Mouse (Mus musculus): ENCODE results near the gene Kif2a. TPM values are rescaled to one million over a fixed set of nuclear protein-coding genes. Genes with fewer than 3 reads are reported as not detected.
"Not testable (repeated sequence)": the region's sequence is repeated elsewhere in the genome, so short reads cannot be mapped to it uniquely, and the experiment has no call there.

Gene Kif2a
- polyA plus RNA-seq, 1 experiment from 2014 or later, result 50.5 TPM

DNA sequence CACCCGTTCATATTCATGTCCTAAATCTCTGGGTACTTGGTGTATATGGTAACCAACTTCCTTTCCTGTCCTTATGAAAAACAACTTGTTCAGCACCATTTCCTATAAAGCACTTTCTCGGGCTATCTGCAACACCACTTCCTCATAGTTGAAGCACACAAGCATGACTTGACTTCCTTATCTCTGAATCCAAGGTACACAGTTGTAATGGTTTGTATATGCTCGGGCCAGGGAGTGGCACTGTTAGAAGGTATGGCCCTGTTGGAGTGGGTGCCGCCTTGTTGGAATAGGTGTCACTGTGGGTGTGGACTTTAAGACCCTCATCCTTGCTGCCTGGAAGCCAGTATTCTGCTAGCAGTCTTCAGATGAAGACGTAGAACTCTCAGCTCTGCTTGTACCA lies 23.3 kb downstream of the Kif2a start:
- WGBS, result 92% methylated on average over 5 of the region's 5 CpGs
- ATAC-seq (ENCODE audit: low FRiP score, low TSS enrichment) (no peak), DNase-seq (no peak)
- H3K27ac ChIP-seq (replicated peaks; ENCODE audit: low read depth, low read length), result no peak overlapping the region
- H3K36me3 ChIP-seq (ENCODE audit: control insufficient read depth, insufficient read depth, low read length), result no peaks in the 10 kb centered on the region
- no peak overlapping the region for H3K4me2 ChIP-seq (ENCODE audit: low read length)
- no peak overlapping the region for H3K4me3 ChIP-seq (replicated peaks; ENCODE audit: low read depth, low read length)
- no peaks in the 10 kb centered on the region for H3K4me1 ChIP-seq (ENCODE audit: control insufficient read depth, insufficient read depth, low read length)
- no peaks in the 10 kb centered on the region for H3K9me3 ChIP-seq (ENCODE audit: control insufficient read depth, low read length)
- H3K9ac ChIP-seq (replicated peaks; ENCODE audit: low read length), result no peak overlapping the region
- H3K27me3 ChIP-seq (ENCODE audit: control insufficient read depth, insufficient read depth, low read length), result no peaks in the 10 kb centered on the region

DNA sequence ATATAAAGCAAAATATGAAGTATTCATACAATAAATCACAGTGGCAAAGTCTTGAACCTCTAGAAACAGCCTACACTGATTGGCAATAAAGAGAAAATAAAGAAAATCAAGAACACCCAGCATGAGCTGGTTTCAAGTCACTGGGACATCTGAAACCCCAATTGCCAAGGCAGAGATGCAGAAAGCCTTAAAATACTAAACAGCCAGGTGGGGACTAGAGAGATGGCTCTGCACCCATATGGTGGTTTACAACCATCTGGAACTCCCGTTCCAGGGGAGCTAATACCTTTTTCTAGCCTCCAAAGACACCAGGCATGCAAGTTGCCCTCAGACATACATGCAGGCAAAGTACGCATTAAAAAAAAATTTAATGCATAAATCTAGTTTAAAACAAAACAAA lies 23.9 kb downstream of the Kif2a start:
- Histone ChIP-seq H3K36me3 (ENCODE audit: control insufficient read depth, insufficient read depth, low read length) (0 out of 2 replicates have a peak, but pooled peaks cover 3% of the 10 kb centered on the region), H3K4me2 (ENCODE audit: low read length) (no peak overlapping the region), H3K4me1 (ENCODE audit: control insufficient read depth, insufficient read depth, low read length) (no peaks in the 10 kb centered on the region), H3K27me3 (ENCODE audit: control insufficient read depth, insufficient read depth, low read length) (no peaks in the 10 kb centered on the region), H3K27ac (replicated peaks; ENCODE audit: low read depth, low read length) (no peak overlapping the region), H3K9me3 (ENCODE audit: control insufficient read depth, low read length) (no peaks in the 10 kb centered on the region), H3K9ac (replicated peaks; ENCODE audit: low read length) (no peak overlapping the region), H3K4me3 (replicated peaks; ENCODE audit: low read depth, low read length) (no peak overlapping the region)
- WGBS, result 96% methylated on average over 2 of the region's 2 CpGs
- DNase-seq, result no peak
- ATAC-seq (ENCODE audit: low FRiP score, low TSS enrichment), result no peak

- not testable (repeated sequence) for H3K36me3 ChIP-seq (ENCODE audit: control insufficient read depth, insufficient read depth, low read length); H3K4me3 ChIP-seq (replicated peaks; ENCODE audit: low read depth, low read length); H3K9me3 ChIP-seq (ENCODE audit: control insufficient read depth, low read length); H3K4me2 ChIP-seq (ENCODE audit: low read length); H3K27me3 ChIP-seq (ENCODE audit: control insufficient read depth, insufficient read depth, low read length); ATAC-seq (ENCODE audit: low FRiP score, low TSS enrichment); H3K4me1 ChIP-seq (ENCODE audit: control insufficient read depth, insufficient read depth, low read length); H3K27ac ChIP-seq (replicated peaks; ENCODE audit: low read depth, low read length); H3K9ac ChIP-seq (replicated peaks; ENCODE audit: low read length); DNase-seq
- 97% methylated on average over 3 of the region's 4 CpGs for WGBS
These were observed 24.4 kb downstream of the Kif2a start for GRCm38 (mm10) chr13:106997557-106997956.

DNA sequence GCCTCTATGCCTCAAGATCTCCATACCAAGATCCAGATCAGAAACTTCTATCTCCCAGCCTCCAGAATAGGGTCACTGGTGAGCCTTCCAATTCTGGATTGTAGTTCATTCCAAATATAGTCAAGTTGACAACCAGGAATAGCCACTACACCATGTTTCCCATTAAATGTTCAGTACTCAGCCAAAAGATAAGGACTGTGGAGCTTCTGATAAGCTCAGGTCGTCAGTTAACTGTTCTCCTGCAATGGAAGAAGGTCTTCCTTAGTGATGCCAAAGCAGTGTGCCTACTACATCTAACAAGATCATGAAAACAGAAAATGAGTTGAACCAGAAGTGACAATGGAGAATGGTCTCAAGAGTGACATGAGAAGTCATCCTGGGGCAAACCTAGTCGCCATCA lies 25.0 kb downstream of the Kif2a start:
- 92% methylated on average over 2 of the region's 2 CpGs for WGBS
- peaks cover 14% of the 10 kb centered on the region for H3K36me3 ChIP-seq (ENCODE audit: control insufficient read depth, insufficient read depth, low read length)
- no peak overlapping the region for H3K4me2 ChIP-seq (ENCODE audit: low read length)
- H3K9me3 ChIP-seq (ENCODE audit: control insufficient read depth, low read length), result no peaks in the 10 kb centered on the region
- no peaks in the 10 kb centered on the region for H3K27me3 ChIP-seq (ENCODE audit: control insufficient read depth, insufficient read depth, low read length)
- H3K4me3 ChIP-seq (replicated peaks; ENCODE audit: low read depth, low read length), result no peak overlapping the region
- ATAC-seq (ENCODE audit: low FRiP score, low TSS enrichment), result no peak
- H3K27ac ChIP-seq (replicated peaks; ENCODE audit: low read depth, low read length), result no peak overlapping the region
- no peaks in the 10 kb centered on the region for H3K4me1 ChIP-seq (ENCODE audit: control insufficient read depth, insufficient read depth, low read length)
- no peak overlapping the region for H3K9ac ChIP-seq (replicated peaks; ENCODE audit: low read length)
- DNase-seq, result no peak

- 95% methylated on average over 4 of the region's 4 CpGs for WGBS
- Histone ChIP-seq H3K4me3 (replicated peaks; ENCODE audit: low read depth, low read length) (no peak overlapping the region), H3K27ac (replicated peaks; ENCODE audit: low read depth, low read length) (no peak overlapping the region), H3K36me3 (ENCODE audit: control insufficient read depth, insufficient read depth, low read length) (peaks cover 61% of the 10 kb centered on the region), H3K9me3 (ENCODE audit: control insufficient read depth, low read length) (no peaks in the 10 kb centered on the region), H3K4me2 (ENCODE audit: low read length) (no peak overlapping the region), H3K9ac (replicated peaks; ENCODE audit: low read length) (no peak overlapping the region), H3K27me3 (ENCODE audit: control insufficient read depth, insufficient read depth, low read length) (no peaks in the 10 kb centered on the region), H3K4me1 (ENCODE audit: control insufficient read depth, insufficient read depth, low read length) (no peaks in the 10 kb centered on the region)
- DNase-seq (no peak), ATAC-seq (ENCODE audit: low FRiP score, low TSS enrichment) (no peak)
These were observed 60.4 kb downstream of the Kif2a start for GRCm38 (mm10) chr13:106961496-106961895.

GRCm38 (mm10) chr13:106960557-106960956 lies 61.4 kb downstream of the Kif2a start:
- Histone ChIP-seq H3K27ac (replicated peaks; ENCODE audit: low read depth, low read length) (no peak overlapping the region), H3K4me2 (ENCODE audit: low read length) (no peak overlapping the region), H3K9ac (replicated peaks; ENCODE audit: low read length) (no peak overlapping the region), H3K36me3 (ENCODE audit: control insufficient read depth, insufficient read depth, low read length) (peaks cover 69% of the 10 kb centered on the region), H3K9me3 (ENCODE audit: control insufficient read depth, low read length) (no peaks in the 10 kb centered on the region), H3K27me3 (ENCODE audit: control insufficient read depth, insufficient read depth, low read length) (no peaks in the 10 kb centered on the region), H3K4me1 (ENCODE audit: control insufficient read depth, insufficient read depth, low read length) (no peaks in the 10 kb centered on the region), H3K4me3 (replicated peaks; ENCODE audit: low read depth, low read length) (no peak overlapping the region)
- 93% methylated on average over 3 of the region's 3 CpGs for WGBS
- ATAC-seq (ENCODE audit: low FRiP score, low TSS enrichment) (no peak), DNase-seq (no peak)

DNA sequence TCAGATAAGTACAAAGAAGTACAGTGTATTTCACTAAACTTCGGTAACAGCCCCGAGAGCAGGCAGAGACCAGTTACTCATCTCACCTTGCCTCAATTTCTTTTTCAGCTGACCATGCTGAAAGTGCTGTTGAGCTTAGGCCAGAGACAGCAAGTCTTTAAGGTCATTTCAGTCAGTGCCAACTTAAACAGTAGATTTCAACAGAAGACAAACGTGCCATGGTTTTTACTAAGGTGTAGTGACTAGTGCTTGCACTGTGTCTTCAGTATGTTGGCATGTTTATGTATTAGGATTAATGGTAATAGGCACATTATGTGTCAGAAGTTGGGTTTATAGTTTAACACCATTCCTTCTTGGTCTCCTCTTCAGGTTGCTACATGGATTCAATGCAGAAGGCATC lies 63.6 kb downstream of the Kif2a start:
- peaks cover 71% of the 10 kb centered on the region for H3K36me3 ChIP-seq (ENCODE audit: control insufficient read depth, insufficient read depth, low read length)
- 96% methylated on average over 3 of the region's 3 CpGs for WGBS

DNA sequence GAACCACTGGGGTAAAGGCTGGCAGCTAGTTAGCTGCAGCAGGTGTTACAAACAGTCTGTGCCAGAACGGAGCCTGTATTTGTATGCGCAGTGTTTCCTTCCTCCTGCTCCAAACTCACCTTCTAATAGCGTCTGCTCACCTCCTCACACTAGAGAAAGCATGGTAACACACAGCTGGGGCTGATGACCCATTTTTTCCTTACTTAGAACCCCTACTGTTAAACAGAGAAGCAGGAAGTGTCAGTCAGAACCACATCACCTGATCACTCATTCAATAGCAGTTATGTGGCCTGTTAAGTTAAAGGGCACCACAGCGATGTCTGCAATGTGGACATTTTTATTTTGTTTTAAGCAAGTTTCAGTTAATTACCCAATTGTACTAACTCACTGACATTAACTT lies 64.4 kb downstream of the Kif2a start:
- 92% methylated on average over 4 of the region's 4 CpGs for WGBS
- H3K4me1 ChIP-seq (ENCODE audit: control insufficient read depth, insufficient read depth, low read length), result no peaks in the 10 kb centered on the region
- no peak for DNase-seq
- no peak overlapping the region for H3K27ac ChIP-seq (replicated peaks; ENCODE audit: low read depth, low read length)
- H3K9me3 ChIP-seq (ENCODE audit: control insufficient read depth, low read length), result no peaks in the 10 kb centered on the region
- no peak for ATAC-seq (ENCODE audit: low FRiP score, low TSS enrichment)
- H3K4me3 ChIP-seq (replicated peaks; ENCODE audit: low read depth, low read length), result no peak overlapping the region
- H3K36me3 ChIP-seq (ENCODE audit: control insufficient read depth, insufficient read depth, low read length), result peaks cover 71% of the 10 kb centered on the region
- no peaks in the 10 kb centered on the region for H3K27me3 ChIP-seq (ENCODE audit: control insufficient read depth, insufficient read depth, low read length)
- H3K4me2 ChIP-seq (ENCODE audit: low read length), result no peak overlapping the region
- H3K9ac ChIP-seq (replicated peaks; ENCODE audit: low read length), result no peak overlapping the region

More for the DNA sequence above, 63.6 kb downstream of the Kif2a start:
- ATAC-seq (ENCODE audit: low FRiP score, low TSS enrichment), result no peak
- Histone ChIP-seq H3K4me1 (ENCODE audit: control insufficient read depth, insufficient read depth, low read length) (no peaks in the 10 kb centered on the region), H3K9ac (replicated peaks; ENCODE audit: low read length) (no peak overlapping the region), H3K4me2 (ENCODE audit: low read length) (no peak overlapping the region), H3K9me3 (ENCODE audit: control insufficient read depth, low read length) (no peaks in the 10 kb centered on the region), H3K4me3 (replicated peaks; ENCODE audit: low read depth, low read length) (no peak overlapping the region), H3K27ac (replicated peaks; ENCODE audit: low read depth, low read length) (no peak overlapping the region), H3K27me3 (ENCODE audit: control insufficient read depth, insufficient read depth, low read length) (no peaks in the 10 kb centered on the region)
- DNase-seq, result no peak

GRCm38 (mm10) chr13:106954880-106955279 lies 67.0 kb downstream of the Kif2a start:
- Histone ChIP-seq H3K9ac (replicated peaks; ENCODE audit: low read length) (no peak overlapping the region), H3K4me1 (ENCODE audit: control insufficient read depth, insufficient read depth, low read length) (no peaks in the 10 kb centered on the region), H3K27ac (replicated peaks; ENCODE audit: low read depth, low read length) (no peak overlapping the region), H3K9me3 (ENCODE audit: control insufficient read depth, low read length) (no peaks in the 10 kb centered on the region), H3K4me3 (replicated peaks; ENCODE audit: low read depth, low read length) (no peak overlapping the region), H3K4me2 (ENCODE audit: low read length) (no peak overlapping the region), H3K36me3 (ENCODE audit: control insufficient read depth, insufficient read depth, low read length) (peaks cover 74% of the 10 kb centered on the region), H3K27me3 (ENCODE audit: control insufficient read depth, insufficient read depth, low read length) (no peaks in the 10 kb centered on the region)
- WGBS, result 93% methylated on average over 3 of the region's 3 CpGs
- ATAC-seq (ENCODE audit: low FRiP score, low TSS enrichment) (no peak), DNase-seq (no peak)

All from midbrain, embryonic 14.5 days (tissue).